Mouse (Mus musculus): ENCODE measurements at regions not wholly inside any gene's neighbourhood (a gene's known extent, or its start where the extent isn't known, plus 50 kb on each side); places are given as distances from the start of the nearest gene placed in this dataset.
A peak's percentile ranks its signal among the peaks of the same experiment; 100 is the strongest.
"Not testable (repeated sequence)": the region's sequence is repeated elsewhere in the genome, so short reads cannot be mapped to it uniquely, and the experiment has no call there.

- no peaks in the 10 kb centered on the region for H3K4me1 ChIP-seq (ENCODE audit: control insufficient read depth, insufficient read depth, low read length)
- H3K36me3 ChIP-seq (ENCODE audit: control insufficient read depth, insufficient read depth): no peaks in the 10 kb centered on the region
- 84% methylated on average over 1 of the region's 1 CpGs for WGBS
- no peak overlapping the region for H3K9ac ChIP-seq (ENCODE audit: low read length)
- no peak overlapping the region for H3K4me2 ChIP-seq (ENCODE audit: low read depth, low read length)
- no peak overlapping the region for H3K27ac ChIP-seq (ENCODE audit: low read length)
- H3K27me3 ChIP-seq (ENCODE audit: control insufficient read depth, insufficient read depth, low read length): no peaks in the 10 kb centered on the region
- no peaks in the 10 kb centered on the region for H3K9me3 ChIP-seq (replicated peaks; ENCODE audit: control insufficient read depth, low read length)
- ATAC-seq (replicated peaks; ENCODE audit: extremely low read depth, insufficient read depth, low FRiP score): no peak
- H3K4me3 ChIP-seq (ENCODE audit: low read length): no peak overlapping the region
These were observed 134.0 kb upstream of the Smlr1 start for GRCm38 (mm10) chr10:25670061-25670460.

- no peak for ATAC-seq (replicated peaks; ENCODE audit: extremely low read depth, insufficient read depth, low FRiP score)
- WGBS: 41% methylated on average over 16 of the region's 16 CpGs
- Histone ChIP-seq H3K9me3 (replicated peaks; ENCODE audit: control insufficient read depth, low read length) (no peaks in the 10 kb centered on the region), H3K4me2 (ENCODE audit: low read depth, low read length) (peak overlapping the region; percentile 14; the same call in 1 of the 2 replicates), H3K4me1 (ENCODE audit: control insufficient read depth, insufficient read depth, low read length) (peaks cover 8% of the 10 kb centered on the region), H3K36me3 (ENCODE audit: control insufficient read depth, insufficient read depth) (no peaks in the 10 kb centered on the region), H3K9ac (ENCODE audit: low read length) (no peak overlapping the region), H3K4me3 (ENCODE audit: low read length) (no peak overlapping the region), H3K27ac (ENCODE audit: low read length) (0 out of 2 replicates have a peak overlapping the region, but pooled peaks have one; percentile 16), H3K27me3 (ENCODE audit: control insufficient read depth, insufficient read depth, low read length) (no peaks in the 10 kb centered on the region)
These were observed 116.9 kb upstream of the Smlr1 start for GRCm38 (mm10) chr10:25652742-25653563.

- H3K9me3 ChIP-seq (replicated peaks; ENCODE audit: control insufficient read depth, low read length): peaks cover 3% of the 10 kb centered on the region; the same call in 1 of the 2 replicates
- no peak for ATAC-seq (replicated peaks; ENCODE audit: extremely low read depth, insufficient read depth, low FRiP score)
- peaks cover 4% of the 10 kb centered on the region for H3K4me1 ChIP-seq (ENCODE audit: control insufficient read depth, insufficient read depth, low read length)
- WGBS: 78% methylated on average over 1 of the region's 1 CpGs
- no peak overlapping the region for H3K27ac ChIP-seq (ENCODE audit: low read length)
- no peak overlapping the region for H3K4me3 ChIP-seq (ENCODE audit: low read length)
- H3K36me3 ChIP-seq (ENCODE audit: control insufficient read depth, insufficient read depth): no peaks in the 10 kb centered on the region
- no peaks in the 10 kb centered on the region for H3K27me3 ChIP-seq (ENCODE audit: control insufficient read depth, insufficient read depth, low read length)
- H3K9ac ChIP-seq (ENCODE audit: low read length): no peak overlapping the region
- H3K4me2 ChIP-seq (ENCODE audit: low read depth, low read length): no peak overlapping the region
These were observed 111.7 kb upstream of the Smlr1 start for GRCm38 (mm10) chr10:25647740-25648139.

GRCm38 (mm10) chr10:25643518-25643993 is 107.5 kb upstream of the Smlr1 start:
- no peak overlapping the region for H3K4me2 ChIP-seq (ENCODE audit: low read depth, low read length)
- no peak for ATAC-seq (replicated peaks; ENCODE audit: extremely low read depth, insufficient read depth, low FRiP score)
- 45% methylated on average over 3 of the region's 3 CpGs for WGBS

GRCm38 (mm10) chr10:25642079-25642696 is 106.1 kb upstream of the Smlr1 start:
- Histone ChIP-seq H3K4me3 (ENCODE audit: low read length) (no peak overlapping the region), H3K4me2 (ENCODE audit: low read depth, low read length) (no peak overlapping the region), H3K36me3 (ENCODE audit: control insufficient read depth, insufficient read depth) (no peaks in the 10 kb centered on the region), H3K9me3 (replicated peaks; ENCODE audit: control insufficient read depth, low read length) (no peaks in the 10 kb centered on the region), H3K4me1 (ENCODE audit: control insufficient read depth, insufficient read depth, low read length) (no peaks in the 10 kb centered on the region), H3K27me3 (ENCODE audit: control insufficient read depth, insufficient read depth, low read length) (no peaks in the 10 kb centered on the region), H3K9ac (ENCODE audit: low read length) (no peak overlapping the region), H3K27ac (ENCODE audit: low read length) (no peak overlapping the region)
- WGBS: 85% methylated on average over 9 of the region's 9 CpGs
- no peak for ATAC-seq (replicated peaks; ENCODE audit: extremely low read depth, insufficient read depth, low FRiP score)

More at GRCm38 (mm10) chr10:25643518-25643993, 107.5 kb upstream of the Smlr1 start:
- H3K4me3 ChIP-seq (ENCODE audit: low read length): no peak overlapping the region
- H3K36me3 ChIP-seq (ENCODE audit: control insufficient read depth, insufficient read depth): no peaks in the 10 kb centered on the region
- no peak overlapping the region for H3K9ac ChIP-seq (ENCODE audit: low read length)
- no peaks in the 10 kb centered on the region for H3K4me1 ChIP-seq (ENCODE audit: control insufficient read depth, insufficient read depth, low read length)
- peaks cover 3% of the 10 kb centered on the region; the same call in 1 of the 2 replicates for H3K9me3 ChIP-seq (replicated peaks; ENCODE audit: control insufficient read depth, low read length)
- no peaks in the 10 kb centered on the region for H3K27me3 ChIP-seq (ENCODE audit: control insufficient read depth, insufficient read depth, low read length)
- no peak overlapping the region for H3K27ac ChIP-seq (ENCODE audit: low read length)

GRCm38 (mm10) chr10:25633058-25633614 is 97.1 kb upstream of the Smlr1 start:
- no peaks in the 10 kb centered on the region for H3K27me3 ChIP-seq (ENCODE audit: control insufficient read depth, insufficient read depth, low read length)
- no peak overlapping the region for H3K4me3 ChIP-seq (ENCODE audit: low read length)
- 78% methylated on average over 4 of the region's 4 CpGs for WGBS
- no peaks in the 10 kb centered on the region for H3K36me3 ChIP-seq (ENCODE audit: control insufficient read depth, insufficient read depth)
- H3K4me1 ChIP-seq (ENCODE audit: control insufficient read depth, insufficient read depth, low read length): no peaks in the 10 kb centered on the region
- H3K27ac ChIP-seq (ENCODE audit: low read length): no peak overlapping the region
- no peak overlapping the region for H3K9ac ChIP-seq (ENCODE audit: low read length)
- H3K4me2 ChIP-seq (ENCODE audit: low read depth, low read length): no peak overlapping the region
- H3K9me3 ChIP-seq (replicated peaks; ENCODE audit: control insufficient read depth, low read length): no peaks in the 10 kb centered on the region
- no peak for ATAC-seq (replicated peaks; ENCODE audit: extremely low read depth, insufficient read depth, low FRiP score)

- 82% methylated on average over 7 of the region's 7 CpGs for WGBS
- Histone ChIP-seq H3K27ac (ENCODE audit: low read length) (no peak overlapping the region), H3K4me3 (ENCODE audit: low read length) (no peak overlapping the region), H3K9me3 (replicated peaks; ENCODE audit: control insufficient read depth, low read length) (no peaks in the 10 kb centered on the region), H3K4me1 (ENCODE audit: control insufficient read depth, insufficient read depth, low read length) (no peaks in the 10 kb centered on the region), H3K27me3 (ENCODE audit: control insufficient read depth, insufficient read depth, low read length) (no peaks in the 10 kb centered on the region), H3K9ac (ENCODE audit: low read length) (no peak overlapping the region), H3K4me2 (ENCODE audit: low read depth, low read length) (no peak overlapping the region), H3K36me3 (ENCODE audit: control insufficient read depth, insufficient read depth) (no peaks in the 10 kb centered on the region)
- ATAC-seq (replicated peaks; ENCODE audit: extremely low read depth, insufficient read depth, low FRiP score): no peak
These were observed 96.2 kb upstream of the Smlr1 start for GRCm38 (mm10) chr10:25632306-25632705.

GRCm38 (mm10) chr10:25622585-25622984 is 86.5 kb upstream of the Smlr1 start:
- Histone ChIP-seq H3K4me1 (ENCODE audit: control insufficient read depth, insufficient read depth, low read length) (no peaks in the 10 kb centered on the region), H3K9me3 (replicated peaks; ENCODE audit: control insufficient read depth, low read length) (no peaks in the 10 kb centered on the region), H3K4me2 (ENCODE audit: low read depth, low read length) (no peak overlapping the region), H3K36me3 (ENCODE audit: control insufficient read depth, insufficient read depth) (no peaks in the 10 kb centered on the region), H3K4me3 (ENCODE audit: low read length) (no peak overlapping the region), H3K9ac (ENCODE audit: low read length) (no peak overlapping the region), H3K27me3 (ENCODE audit: control insufficient read depth, insufficient read depth, low read length) (no peaks in the 10 kb centered on the region), H3K27ac (ENCODE audit: low read length) (no peak overlapping the region)
- ATAC-seq (replicated peaks; ENCODE audit: extremely low read depth, insufficient read depth, low FRiP score): no peak
- 74% methylated on average over 5 of the region's 5 CpGs for WGBS

- not testable (repeated sequence) for H3K9ac ChIP-seq (ENCODE audit: low read length); H3K27me3 ChIP-seq (ENCODE audit: control insufficient read depth, insufficient read depth, low read length); H3K36me3 ChIP-seq (ENCODE audit: control insufficient read depth, insufficient read depth); ATAC-seq (replicated peaks; ENCODE audit: extremely low read depth, insufficient read depth, low FRiP score); H3K9me3 ChIP-seq (replicated peaks; ENCODE audit: control insufficient read depth, low read length); H3K4me2 ChIP-seq (ENCODE audit: low read depth, low read length); H3K4me3 ChIP-seq (ENCODE audit: low read length); H3K4me1 ChIP-seq (ENCODE audit: control insufficient read depth, insufficient read depth, low read length); H3K27ac ChIP-seq (ENCODE audit: low read length)
- 48% methylated on average over 1 of the region's 1 CpGs for WGBS
These were observed 85.7 kb upstream of the Smlr1 start for GRCm38 (mm10) chr10:25621747-25622134.
